Mouse (Mus musculus) brain, adult 10 weeks (tissue): ENCODE data around the gene Gm45521. TPM values are rescaled to one million over a fixed set of nuclear protein-coding genes. Genes with fewer than 3 reads are reported as not detected.

ENCODE experiments used
- polyA plus RNA-seq: library from polyadenylated mRNA; stranded (reverse); fragments of 350-450 nt; fragmentation: Illumina TruSeq; extraction: RNeasy Lipid Tissue Mini Kit (QIAGEN cat#74804); gene quantifications from one replicate; pipeline ENCODE4 v1.2.3, GENCODE M21; 2015; ENCODE audit warnings: low read depth, low replicate concordance

The Gm45521 gene
- not detected for polyA plus RNA-seq

GRCm38 (mm10) chr14:7957049-7957448 is at the start of gene Gm45521:
Gene Gm45521, plus strand, starts transcription at chr14:7957288.

GRCm38 (mm10) chr14:7994271-7994767 is 37.2 kb downstream of the Gm45521 start, which contains the start of gene Dnase1l3:
Gene Dnase1l3, minus strand, starts transcription at chr14:7994573.

GRCm38 (mm10) chr14:8002432-8003092 is 45.5 kb downstream of the Gm45521 start, which contains the start of gene Abhd6:
Gene Abhd6, plus strand, starts transcription at chr14:8002902.

Other genes with a start within 250 kb of the Gm45521 start
- not detected for gene Gm26661, start 165.7 kb upstream of the Gm45521 start, polyA plus RNA-seq
- gene Flnb, start 139.3 kb upstream of the Gm45521 start, polyA plus RNA-seq, result 19.1 TPM
- not detected for gene Dnase1l3, start 37.3 kb downstream of the Gm45521 start, polyA plus RNA-seq
- gene Abhd6, start 45.6 kb downstream of the Gm45521 start, polyA plus RNA-seq, result 66.1 TPM
- 46.3 TPM for gene Rpp14, start 123.1 kb downstream of the Gm45521 start, polyA plus RNA-seq
- 31.4 TPM for gene Pxk, start 140.9 kb downstream of the Gm45521 start, polyA plus RNA-seq
- 222 TPM for gene Pdhb, start 215.7 kb downstream of the Gm45521 start, polyA plus RNA-seq